Mouse (Mus musculus) adrenal gland, adult 2 months (tissue): ENCODE results near the gene Dlx1. TPM values are rescaled to one million over a fixed set of nuclear protein-coding genes. Genes with fewer than 3 reads are reported as not detected.
A peak's percentile ranks its signal among the peaks of the same experiment; 100 is the strongest.

ENCODE experiments used
- DNase-seq: peaks from one replicate; pipeline ENCODE4 v3.0.0; 2021
- polyA plus RNA-seq: library from polyadenylated mRNA; depleted of rRNA; stranded (reverse); fragments of >200 nt; gene quantifications from 2 replicates; pipeline ENCODE4 v1.2.3, GENCODE M21; 2012
- total RNA-seq, 2 experiments: library from RNA; stranded (reverse); gene quantifications; 2 replicates each; pipeline ENCODE4 v1.2.3; 2021

Dlx1 gene
- total and polyA plus RNA-seq, 3 experiments = 0.14 to 1.2 (median 0.31) TPM

DNA sequence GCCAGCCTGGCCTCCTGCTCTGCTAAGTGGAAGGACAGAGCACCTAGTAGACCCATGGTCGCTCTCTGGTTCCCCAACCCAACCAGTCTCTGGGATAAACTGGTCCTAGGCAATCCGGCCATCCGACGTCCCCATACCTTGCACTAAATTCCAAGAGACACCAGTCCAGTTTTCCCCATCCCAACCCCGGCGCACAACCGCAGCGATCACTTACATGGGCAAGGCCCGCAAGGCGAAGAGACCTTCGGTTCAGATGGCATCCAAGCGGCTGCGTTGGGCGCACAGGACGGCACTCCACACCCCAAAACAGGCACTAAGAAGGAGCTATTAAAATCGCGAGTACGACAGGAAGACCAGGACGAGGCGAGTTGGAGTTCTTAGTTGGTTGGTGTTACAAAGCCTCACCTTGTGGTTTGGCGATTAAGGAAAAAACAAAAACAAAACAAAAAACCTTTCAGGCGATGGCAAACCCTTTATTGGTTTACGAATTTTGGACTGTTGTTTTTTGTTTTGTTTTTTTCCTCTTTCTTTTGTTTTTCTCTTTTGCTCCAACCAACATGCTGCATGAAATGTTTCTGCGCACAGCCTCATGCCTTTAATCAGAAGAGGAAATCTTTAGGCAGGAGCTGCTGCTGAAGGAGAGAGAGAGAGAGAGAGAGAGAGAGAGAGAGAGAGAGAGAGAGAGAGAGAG lies 445 bp upstream of the Dlx1 start:
- no peak for DNase-seq

DNA sequence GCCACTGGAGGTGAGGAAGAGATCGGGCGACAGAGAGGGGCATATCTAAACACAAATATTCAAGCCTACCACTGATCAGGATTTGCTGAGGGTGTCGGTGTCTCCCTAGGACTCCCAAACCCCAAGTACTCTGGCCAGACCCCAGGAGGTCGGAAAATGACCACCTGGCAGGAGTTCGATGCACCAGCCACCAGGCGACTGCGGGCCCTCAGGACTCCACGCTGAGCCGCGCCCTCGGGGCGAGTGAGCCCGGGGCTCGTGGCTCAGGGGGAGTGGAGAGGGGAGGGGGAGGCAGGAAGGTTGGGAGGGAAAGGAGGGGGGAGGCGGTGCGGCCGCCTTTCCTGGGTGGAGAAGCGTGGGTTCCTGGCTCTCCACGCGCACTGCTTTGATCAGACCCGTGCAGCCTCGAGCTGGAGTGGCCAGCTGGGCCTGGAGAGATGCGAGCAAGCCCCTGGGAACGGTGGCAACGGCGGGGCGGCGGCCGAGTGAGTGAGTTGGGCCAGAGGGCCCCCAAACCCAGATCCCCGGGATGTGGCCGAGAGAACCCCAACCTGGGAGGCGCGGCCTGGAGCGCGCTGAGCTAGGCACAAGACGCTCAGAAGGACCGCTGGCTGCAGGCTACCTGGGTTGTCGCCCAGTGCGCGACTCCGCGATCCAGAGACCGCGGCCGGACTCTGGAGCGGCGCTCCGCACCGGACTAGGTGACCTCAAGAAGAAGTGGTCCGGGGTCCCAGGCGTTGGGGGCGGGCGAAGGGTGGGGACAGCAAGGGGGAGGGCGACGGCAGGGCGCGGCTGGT lies 999 bp downstream of the Dlx1 start:
- DNase-seq = no peak

DNA sequence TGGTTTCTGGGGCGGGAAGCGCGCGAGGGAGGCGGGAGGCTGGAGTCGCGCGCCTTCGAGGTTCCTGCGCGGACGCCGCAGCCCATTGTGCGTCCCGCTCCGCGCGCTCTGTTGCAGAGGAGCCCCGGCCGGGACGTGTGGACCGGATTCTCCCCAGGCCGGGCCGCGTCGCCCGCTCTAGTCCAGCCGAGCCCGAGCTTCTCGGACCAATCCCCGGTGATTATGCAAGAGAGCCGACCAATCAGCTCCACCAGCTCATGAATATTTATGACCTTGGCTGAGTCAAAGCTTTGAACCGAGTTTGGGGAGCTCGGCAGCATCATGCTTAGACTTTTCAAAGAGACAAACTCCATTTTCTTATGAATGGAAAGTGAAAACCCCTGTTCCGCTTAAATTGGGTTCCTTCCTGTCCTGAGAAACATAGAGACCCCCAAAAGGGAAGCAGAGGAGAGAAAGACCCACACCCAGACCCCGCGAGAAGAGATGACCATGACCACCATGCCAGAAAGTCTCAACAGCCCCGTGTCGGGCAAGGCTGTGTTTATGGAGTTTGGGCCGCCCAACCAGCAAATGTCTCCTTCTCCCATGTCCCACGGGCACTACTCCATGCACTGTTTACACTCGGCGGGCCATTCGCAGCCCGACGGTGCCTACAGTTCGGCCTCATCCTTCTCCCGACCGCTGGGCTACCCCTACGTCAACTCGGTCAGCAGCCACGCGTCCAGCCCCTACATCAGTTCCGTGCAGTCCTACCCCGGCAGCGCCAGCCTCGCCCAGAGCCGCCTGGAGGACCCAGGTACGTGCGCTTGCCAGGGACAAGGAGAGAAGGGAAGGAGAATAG lies 1.8 kb downstream of the Dlx1 start:
- DNase-seq = peak; percentile 91

DNA sequence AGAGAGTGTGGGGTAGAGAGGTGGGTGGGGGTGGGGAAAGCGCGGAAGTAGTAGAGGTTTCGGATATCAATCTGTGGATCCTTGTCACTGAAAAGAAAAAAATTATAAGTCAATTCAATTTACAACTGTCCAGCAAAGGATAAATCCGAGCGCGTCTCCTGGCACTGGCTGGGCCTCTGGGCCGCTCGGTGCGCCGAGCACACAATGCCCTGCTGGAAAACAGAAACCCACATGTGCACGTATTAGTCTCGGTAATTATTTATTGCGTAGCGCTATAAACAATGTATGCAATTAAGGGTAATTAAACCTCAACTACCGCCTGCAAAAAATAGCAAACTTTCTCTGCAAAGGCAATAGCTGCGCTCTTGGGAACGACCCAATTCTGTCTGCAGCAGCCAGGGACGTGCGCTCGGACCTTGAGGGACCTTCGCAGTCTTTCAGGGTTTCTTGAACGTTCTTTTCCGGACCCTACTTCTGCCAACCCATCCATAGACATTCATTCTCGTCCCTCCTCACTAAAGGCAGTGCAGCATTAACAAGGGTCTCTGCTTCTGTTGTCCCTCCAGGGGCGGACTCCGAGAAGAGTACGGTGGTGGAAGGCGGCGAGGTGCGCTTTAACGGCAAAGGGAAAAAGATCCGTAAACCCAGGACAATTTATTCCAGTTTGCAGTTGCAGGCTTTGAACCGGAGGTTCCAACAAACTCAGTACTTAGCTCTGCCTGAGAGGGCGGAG lies 2.6 kb downstream of the Dlx1 start:
- no peak for DNase-seq

DNA sequence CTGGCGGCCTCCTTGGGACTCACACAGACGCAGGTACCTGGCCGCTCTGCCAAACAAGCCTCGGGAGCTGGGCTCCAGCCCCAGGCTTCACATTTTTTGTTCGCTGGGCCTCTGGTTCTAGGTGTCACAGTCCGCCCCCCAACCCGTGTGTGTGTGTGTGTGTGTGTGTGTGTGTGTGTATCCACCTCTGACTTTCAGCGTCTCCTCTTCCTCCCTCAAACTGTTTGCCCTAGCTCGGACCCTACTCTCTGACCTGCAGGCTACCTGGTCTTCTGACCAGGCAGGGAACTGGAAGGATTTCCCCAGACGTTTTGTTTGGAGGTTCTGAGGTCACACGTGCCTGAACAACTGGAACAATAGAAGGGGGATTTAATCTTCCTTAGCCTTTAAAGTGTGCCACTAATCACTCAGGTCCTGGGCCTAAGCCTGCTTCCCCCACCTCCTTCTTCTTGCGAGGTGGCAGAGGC lies 3.2 kb downstream of the Dlx1 start:
- no peak for DNase-seq

DNA sequence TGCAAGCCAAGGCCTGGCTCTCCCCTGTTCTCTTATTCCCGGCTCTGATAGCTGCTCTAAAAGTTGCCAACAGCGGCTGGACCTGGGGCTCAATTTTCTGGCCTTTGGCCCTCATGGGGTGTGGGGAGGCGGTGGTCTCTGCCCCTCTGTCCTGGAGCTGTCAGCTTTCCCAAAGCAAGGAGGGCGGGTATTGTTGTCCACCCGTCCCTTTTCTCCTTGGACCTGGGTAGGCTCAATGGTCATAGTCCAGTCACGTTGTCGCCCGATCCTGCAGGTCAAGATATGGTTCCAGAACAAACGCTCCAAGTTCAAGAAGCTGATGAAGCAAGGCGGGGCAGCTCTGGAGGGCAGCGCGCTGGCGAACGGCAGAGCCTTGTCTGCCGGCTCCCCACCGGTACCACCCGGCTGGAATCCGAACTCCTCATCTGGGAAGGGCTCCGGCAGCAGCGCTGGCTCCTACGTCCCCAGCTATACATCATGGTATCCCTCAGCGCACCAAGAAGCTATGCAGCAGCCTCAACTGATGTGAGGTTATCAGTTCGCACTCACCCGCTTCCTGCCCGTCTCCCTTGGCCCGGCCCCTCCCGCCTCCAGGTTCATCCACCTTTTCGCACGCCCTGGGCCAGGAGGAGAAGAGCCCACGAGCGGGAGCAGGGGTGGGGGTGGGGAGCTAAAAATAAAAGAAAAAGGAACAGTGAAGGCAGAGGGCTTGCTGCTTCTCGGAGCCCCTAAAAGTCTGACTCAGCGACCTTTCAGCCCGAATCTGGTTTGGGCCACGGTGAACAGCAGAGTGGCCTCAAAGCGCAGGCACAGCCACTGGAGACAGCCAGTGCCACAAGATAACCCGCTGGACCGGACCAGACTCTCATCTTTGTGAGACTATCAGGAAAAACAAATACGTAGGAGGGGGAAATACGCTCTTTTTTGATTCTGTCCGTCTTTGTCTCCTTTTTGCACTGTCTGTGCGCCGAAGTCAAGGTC lies 4.4 kb downstream of the Dlx1 start:
- no peak for DNase-seq

DNA sequence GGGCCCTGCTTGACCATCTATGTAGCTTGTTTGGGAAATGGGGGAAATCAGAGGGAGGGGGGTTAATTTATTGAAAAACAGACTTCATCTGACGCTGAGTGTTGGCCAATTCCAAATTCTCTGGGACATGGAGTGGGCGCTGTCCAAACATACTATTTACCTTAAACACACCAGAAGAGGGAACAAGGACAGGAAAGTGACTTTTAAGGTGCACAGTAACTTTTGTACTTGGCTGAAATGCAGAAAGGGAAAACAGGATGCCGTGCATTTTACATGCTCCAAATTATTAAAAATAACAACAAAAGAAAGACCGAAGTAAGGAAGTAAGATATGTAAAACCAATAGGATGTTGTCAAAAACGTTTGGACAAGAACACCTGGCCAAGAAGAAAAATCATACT lies 5.2 kb downstream of the Dlx1 start:
- DNase-seq = no peak

DNA sequence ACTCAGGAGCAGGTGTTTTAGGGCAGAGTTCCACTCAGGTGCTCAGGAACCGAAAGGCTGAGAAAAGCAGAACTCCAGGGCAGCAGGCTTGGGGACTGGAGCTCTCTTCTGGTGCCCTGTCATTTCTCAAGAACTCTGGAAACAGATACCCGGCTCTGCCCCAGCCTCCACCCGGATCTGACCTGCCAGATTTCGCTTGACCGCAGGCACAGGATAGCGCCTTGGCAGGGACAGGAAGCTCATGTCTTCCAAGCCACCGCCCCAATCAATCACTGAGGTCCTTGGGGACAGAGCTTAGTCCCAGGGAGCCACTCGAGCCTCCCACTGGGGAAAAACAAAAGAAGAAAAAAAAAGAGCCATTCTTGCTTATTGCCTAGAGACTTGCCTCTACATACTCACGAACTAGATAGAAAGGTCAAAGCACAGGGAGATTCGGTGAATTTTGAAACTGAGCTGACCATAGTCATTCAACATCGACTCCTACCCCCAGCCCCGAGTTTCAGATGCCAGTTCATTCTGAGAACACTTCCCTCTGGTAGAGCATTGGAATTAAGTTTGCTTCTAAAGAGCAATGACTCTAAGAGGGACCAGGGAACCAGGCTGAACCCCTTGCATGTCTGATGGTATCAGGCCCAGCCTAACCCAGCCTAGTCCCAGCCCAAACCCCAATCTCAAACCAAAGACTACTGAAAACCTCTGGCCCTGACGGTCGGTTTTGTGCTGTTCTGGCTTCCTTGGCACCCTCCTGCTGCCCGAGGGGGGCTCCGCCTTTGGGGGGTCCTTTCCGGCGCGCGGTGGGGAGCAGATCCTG lies 6.5 kb downstream of the Dlx1 start:
- no peak for DNase-seq

DNA sequence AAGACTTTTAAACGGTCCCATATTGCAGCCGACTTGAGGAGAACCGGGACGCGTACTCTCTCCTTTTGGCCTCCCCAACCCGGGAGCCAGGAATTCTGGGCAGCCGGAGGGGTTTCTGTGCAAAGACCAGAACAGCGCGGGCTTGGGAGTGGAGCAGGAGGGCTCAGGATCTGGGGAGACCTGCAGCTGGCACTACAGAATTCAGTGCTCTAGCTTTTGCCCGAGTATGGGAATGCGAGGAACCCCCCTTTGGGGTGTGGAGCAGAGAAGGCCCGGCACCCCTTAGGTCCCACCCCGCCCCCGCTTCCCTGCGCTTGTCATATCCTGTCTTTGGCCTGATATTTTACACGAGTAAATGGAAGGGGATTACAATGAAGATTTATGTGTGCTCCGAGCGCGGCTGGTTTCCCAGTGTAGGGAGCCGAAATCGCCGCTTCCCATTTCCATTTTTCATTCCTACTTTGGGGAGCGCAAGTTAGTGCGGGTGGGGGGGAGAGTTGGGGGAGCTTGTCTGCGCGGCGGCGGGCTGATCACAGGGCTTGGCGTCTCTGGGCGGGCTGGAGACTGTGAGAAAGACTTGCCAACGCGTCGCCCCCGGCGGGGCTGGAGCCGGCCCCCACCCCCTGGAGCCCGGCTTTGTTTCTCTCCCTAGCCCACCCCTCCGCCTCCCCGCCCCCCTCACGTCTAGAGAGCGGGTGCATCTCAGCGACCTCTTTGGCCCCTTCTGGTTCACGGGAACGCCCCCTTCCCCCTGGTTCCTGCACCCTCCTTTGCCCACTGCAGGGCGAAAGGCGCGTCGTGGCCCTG lies 12.9 kb downstream of the Dlx1 start:
- peak; percentile 3 for DNase-seq

DNA sequence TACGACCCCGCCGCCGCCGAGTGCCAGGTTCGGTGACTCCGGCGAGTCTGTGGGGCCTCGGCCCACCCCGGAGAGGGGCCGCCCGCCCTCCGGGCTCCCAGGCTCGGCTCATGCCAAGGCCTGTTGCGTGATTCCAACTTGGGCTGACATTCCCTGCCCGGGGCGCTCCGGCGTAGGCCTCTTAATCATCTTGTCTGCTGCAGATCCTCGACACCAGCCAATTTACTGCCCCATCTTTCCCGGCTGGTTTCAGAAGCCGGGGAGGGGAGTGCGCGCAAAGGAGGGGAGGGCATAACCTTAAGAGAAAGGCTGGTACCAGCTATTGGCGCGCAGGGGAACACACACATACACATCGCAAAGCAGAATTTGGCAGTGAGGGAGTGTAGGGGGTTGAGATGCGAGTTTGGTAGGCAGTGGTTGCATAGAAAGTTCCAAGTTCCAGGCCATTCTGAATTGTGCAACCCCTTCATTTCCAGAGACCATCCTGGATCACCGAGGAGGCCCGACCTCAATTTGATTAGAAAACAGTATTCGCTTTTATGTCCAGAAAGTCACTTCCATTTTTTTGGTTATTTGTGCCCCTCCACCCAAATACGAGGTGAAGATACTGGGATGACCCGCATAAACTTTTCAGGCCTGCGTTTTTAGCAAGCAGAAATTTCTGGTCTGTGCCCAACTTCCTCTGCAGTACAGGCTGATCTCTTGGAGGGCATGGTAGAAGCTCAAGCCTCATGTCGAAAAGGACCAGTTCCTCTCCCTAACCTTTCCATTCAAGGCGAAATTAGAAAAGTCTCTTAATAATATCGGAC lies 13.7 kb downstream of the Dlx1 start:
- peak; percentile 8 for DNase-seq

DNA sequence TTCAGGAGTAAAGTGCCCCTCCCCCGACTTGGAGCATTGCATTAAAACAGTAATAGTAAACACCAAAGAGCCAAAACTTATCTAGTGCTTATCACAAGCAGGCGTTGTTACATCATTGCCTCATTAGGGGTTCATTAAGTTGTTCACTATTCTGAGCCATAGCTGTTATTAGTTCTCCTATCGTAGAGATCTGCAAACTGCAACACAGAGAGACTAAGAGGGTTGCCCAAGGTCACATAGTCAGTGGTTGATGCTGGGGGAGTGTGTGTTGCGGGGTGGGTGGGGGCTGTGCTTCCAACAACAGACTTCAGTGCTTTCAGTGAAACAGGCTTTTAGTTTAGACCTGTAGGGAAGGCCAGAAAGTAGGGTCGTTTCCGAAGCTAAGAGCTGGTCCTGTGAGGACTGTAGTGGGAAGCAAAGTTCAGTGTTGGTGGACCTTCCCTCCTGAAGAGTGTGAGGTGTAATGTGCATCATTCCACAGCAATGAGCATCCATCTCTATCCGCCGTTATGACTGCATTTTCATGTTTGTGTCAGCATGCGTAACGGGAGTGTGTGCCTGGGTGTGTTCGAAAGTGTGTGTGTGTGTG lies 14.4 kb downstream of the Dlx1 start:
- no peak for DNase-seq

DNA sequence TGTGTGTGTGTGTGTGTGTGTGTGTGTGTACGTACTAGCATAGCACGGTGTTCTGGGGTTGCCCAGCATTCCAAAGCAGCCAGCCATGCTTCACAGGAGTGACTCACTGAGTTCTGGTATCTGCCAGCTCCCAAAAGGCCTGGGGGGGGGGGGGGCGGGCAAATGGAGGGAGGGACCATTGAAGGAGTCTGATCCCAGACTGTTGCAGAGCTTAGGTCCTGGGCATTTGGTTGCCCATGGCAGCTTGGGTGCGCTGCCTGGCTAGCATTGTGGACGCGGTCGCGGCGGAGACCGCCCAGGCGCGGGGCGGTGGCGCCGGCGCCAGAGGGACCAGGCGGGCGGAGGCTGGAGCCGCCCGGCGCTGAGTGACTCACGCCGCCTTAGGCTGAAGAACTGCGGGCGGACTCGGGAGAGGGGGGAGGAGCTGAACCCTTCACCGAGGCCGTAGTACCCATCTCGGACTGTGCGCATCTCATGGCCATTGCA lies 14.9 kb downstream of the Dlx1 start:
- DNase-seq = peak; percentile 85

DNA sequence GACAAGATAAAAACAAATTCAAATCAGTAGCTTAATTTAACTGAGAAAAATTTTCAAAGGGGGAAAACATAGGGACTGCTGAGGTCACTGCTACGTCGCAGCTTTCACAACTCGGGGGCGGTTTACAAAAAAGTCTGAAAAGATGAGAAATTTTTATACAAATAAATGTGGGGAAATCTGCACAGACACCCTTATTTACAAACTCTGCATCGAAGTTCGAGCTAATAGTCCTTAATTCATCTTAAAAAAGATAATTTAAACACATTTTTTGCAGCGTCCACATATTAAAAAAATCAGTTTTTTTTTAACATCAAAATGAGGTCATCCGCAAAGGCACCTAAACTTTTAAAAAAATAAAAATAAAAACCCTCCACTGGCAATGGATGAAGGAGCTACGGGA lies 15.6 kb downstream of the Dlx1 start:
- DNase-seq = no peak

DNA sequence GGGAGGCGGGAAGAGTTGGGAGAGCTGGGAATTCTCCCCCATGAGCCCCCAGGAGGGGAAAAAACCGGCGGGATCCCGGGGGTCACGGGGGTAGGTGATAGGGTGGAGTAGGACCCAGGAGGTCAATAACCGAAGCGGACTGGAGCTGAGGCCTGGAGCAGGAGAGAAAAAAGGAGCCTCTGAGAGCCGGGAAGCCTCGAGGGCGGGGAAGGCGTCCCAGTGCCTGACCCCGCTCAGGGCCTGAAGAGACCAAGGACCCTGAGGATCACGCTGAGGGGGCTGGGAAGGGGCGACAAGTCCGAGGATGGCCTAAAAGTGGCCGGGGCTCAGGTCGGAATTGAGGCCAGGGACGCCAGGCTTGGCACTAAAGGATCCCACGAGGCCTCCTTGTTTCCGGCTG lies 16.0 kb downstream of the Dlx1 start:
- peak; percentile 2 for DNase-seq

DNA sequence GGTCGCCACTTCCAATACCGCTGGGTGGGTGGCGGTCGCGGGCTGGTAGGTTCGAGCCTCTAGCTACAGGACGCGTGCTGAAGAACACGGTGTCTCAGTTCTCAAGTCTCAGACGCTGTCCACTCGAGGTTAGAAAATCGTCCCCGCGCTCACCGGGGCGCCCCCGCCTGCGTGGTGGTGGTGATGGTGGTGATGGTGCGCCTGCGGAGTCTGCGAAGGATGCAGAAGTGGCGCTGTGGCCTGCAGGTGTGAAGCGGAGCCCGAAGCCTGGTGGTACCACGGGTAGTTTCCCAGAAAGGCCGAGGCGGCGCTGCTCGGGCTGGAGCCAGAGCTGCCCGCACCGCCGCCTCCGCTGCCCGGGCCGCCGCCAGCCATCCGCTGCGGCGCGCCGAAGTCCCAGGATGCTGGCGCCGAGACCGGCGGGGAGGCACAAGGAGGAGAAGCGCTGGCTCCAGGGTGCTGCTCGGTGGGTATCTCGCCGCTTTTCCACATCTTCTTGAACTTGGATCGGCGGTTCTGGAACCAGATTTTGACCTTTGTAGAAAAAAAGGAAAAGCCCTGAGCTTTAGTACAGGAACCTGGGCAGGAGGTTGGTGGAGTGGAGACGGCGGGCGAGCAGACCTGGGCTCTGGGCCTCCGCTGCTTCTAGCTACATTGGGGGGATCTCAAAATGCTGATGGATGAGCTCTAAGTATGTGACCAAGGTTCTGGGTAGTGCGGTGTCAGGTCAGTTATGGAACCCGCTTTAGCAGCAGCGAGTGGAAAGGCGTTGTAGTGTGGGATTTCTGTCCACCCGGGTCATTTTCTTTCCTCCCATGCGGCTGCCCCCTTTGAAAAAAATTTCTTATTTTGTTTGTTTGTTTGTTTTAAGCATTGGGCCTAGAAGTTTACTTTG lies 16.7 kb downstream of the Dlx1 start:
- DNase-seq = peak; percentile 44

DNA sequence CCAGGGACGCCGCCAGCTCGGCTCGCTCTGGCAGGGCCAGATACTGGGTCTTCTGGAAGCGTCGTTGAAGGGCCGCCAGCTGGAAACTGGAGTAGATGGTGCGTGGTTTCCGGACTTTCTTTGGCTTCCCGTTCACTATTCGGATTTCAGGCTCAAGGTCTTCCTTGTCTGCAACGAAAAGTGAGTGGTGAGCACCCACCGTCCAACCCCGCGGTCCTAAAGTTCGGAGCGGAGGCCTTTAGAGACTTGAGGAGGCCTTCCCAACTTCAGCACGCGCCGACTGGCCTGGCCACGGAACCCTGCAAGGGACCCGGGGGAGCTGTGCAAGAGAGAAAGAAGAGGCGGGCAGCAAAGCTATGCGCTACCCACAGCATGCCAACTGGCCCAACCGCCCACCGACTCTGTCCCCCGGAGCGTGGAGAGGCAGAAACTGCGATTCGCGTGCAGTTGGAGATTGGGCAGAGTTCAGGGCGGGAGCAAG lies 17.5 kb downstream of the Dlx1 start:
- peak; percentile 27 for DNase-seq
